Mouse (Mus musculus) embryonic fibroblast, embryonic 13.5 days (primary cell): ENCODE data around the gene Cadm1.

ENCODE experiments used
- CTCF ChIP-seq: IDR thresholded peaks from 2 replicates; pipeline ENCODE4 v1.5.1; 2011; ENCODE audit warnings: mild to moderate bottlenecking, control low read depth, low read length, moderate library complexity, borderline replicate concordance; ENCODE audit not compliant: insufficient read depth
- POLR2A ChIP-seq: IDR thresholded peaks from 2 replicates; pipeline ENCODE4 v1.6.1; 2011; ENCODE audit warnings: low read depth, mild to moderate bottlenecking, control low read depth, low read length, moderate library complexity

GRCm38 (mm10) chr9:47687604-47688003 is 157.6 kb downstream of the Cadm1 start:
- TF ChIP-seq CTCF, result no peak
- TF ChIP-seq POLR2A, result no peak
